Mouse (Mus musculus): ENCODE measurements at regions not wholly inside any gene's neighbourhood (a gene's known extent, or its start where the extent isn't known, plus 50 kb on each side); places are given as distances from the start of the nearest gene placed in this dataset.
"Not testable (repeated sequence)": the region's sequence is repeated elsewhere in the genome, so short reads cannot be mapped to it uniquely, and the experiment has no call there.

- H3K27ac ChIP-seq, result no peak overlapping the region
- no peak overlapping the region for H3K4me3 ChIP-seq (replicated peaks)
- H3K9ac ChIP-seq, result no peak overlapping the region
- no peak overlapping the region for H3K4me2 ChIP-seq
- no peaks in the 10 kb centered on the region for H3K36me3 ChIP-seq (replicated peaks)
- WGBS, result 94% methylated on average over 4 of the region's 4 CpGs
- no peaks in the 10 kb centered on the region for H3K4me1 ChIP-seq
- no peak for ATAC-seq (ENCODE audit: low FRiP score)
- no peaks in the 10 kb centered on the region for H3K27me3 ChIP-seq
- no peaks in the 10 kb centered on the region for H3K9me3 ChIP-seq
Observed at GRCm38 (mm10) chr3:126227575-126227974, 135.9 kb upstream of the Arsj start.

- Histone ChIP-seq H3K4me1 (no peaks in the 10 kb centered on the region), H3K4me3 (replicated peaks) (no peak overlapping the region), H3K36me3 (replicated peaks) (no peaks in the 10 kb centered on the region), H3K9me3 (no peaks in the 10 kb centered on the region), H3K27me3 (no peaks in the 10 kb centered on the region), H3K9ac (no peak overlapping the region), H3K27ac (no peak overlapping the region), H3K4me2 (no peak overlapping the region)
- ATAC-seq (ENCODE audit: low FRiP score), result no peak
- WGBS, result 91% methylated on average over 3 of the region's 3 CpGs
Observed at GRCm38 (mm10) chr3:126245834-126246233, 117.7 kb upstream of the Arsj start.

DNA sequence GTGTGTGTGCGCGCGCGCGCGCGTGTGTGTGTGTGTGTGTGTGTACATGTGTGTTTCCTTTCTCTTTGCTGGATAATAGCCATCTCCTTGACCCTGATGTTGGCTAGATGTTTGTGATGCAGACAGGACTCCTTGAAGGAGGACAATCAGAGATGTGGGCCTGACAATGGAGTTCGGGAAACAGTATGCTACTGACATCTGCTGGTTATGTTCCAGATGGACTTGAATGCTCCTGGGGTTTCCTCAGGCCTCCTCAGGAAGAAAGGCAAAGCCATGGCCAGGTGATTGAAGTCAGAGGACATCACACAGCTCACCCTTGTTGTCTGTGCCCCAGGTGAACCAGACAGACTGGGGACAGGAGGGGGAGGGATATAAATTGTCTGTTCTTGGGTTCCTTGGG lies 102.2 kb upstream of the Arsj start:
- Histone ChIP-seq H3K27ac (no peak overlapping the region), H3K9ac (no peak overlapping the region), H3K4me1 (no peaks in the 10 kb centered on the region), H3K36me3 (replicated peaks) (no peaks in the 10 kb centered on the region), H3K4me3 (replicated peaks) (no peak overlapping the region), H3K4me2 (no peak overlapping the region), H3K9me3 (no peaks in the 10 kb centered on the region), H3K27me3 (no peaks in the 10 kb centered on the region)
- no peak for ATAC-seq (ENCODE audit: low FRiP score)
- 88% methylated on average over 8 of the region's 8 CpGs for WGBS

DNA sequence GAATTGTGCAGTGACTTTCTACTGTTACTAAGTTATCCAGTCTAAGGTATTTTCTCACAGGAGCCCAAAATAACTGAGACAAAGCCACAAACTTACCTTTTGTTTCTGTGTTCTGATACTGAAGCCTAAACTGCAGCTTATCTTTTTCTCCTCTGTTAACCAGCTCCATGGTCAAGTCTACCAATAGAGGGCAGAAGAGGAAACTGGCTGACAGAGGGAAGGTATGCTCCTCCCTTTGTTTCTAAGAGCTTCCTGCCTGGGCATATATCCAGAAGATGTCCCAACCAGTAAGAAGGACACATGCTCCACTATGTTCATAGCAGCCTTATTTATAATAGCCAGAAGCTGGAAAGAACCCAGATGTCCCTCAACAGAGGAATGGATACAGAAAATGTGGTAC lies 91.5 kb upstream of the Arsj start:
- H3K27me3 ChIP-seq; H3K9me3 ChIP-seq; H3K36me3 ChIP-seq (replicated peaks); H3K9ac ChIP-seq; ATAC-seq (ENCODE audit: low FRiP score); H3K4me1 ChIP-seq; H3K4me3 ChIP-seq (replicated peaks); H3K27ac ChIP-seq; H3K4me2 ChIP-seq: not testable (repeated sequence)

- Histone ChIP-seq H3K4me1 (no peaks in the 10 kb centered on the region), H3K36me3 (replicated peaks) (no peaks in the 10 kb centered on the region), H3K27me3 (no peaks in the 10 kb centered on the region), H3K4me2 (no peak overlapping the region), H3K27ac (no peak overlapping the region), H3K4me3 (replicated peaks) (no peak overlapping the region), H3K9ac (no peak overlapping the region), H3K9me3 (no peaks in the 10 kb centered on the region)
- no peak for ATAC-seq (ENCODE audit: low FRiP score)
- 89% methylated on average over 3 of the region's 3 CpGs for WGBS
Observed at GRCm38 (mm10) chr3:126273566-126273965, 89.9 kb upstream of the Arsj start.

- Histone ChIP-seq H3K4me3 (replicated peaks) (no peak overlapping the region), H3K9ac (no peak overlapping the region), H3K27ac (no peak overlapping the region), H3K4me1 (no peaks in the 10 kb centered on the region), H3K4me2 (no peak overlapping the region), H3K9me3 (no peaks in the 10 kb centered on the region), H3K36me3 (replicated peaks) (no peaks in the 10 kb centered on the region), H3K27me3 (no peaks in the 10 kb centered on the region)
- ATAC-seq (ENCODE audit: low FRiP score), result no peak
- 72% methylated on average over 3 of the region's 3 CpGs for WGBS
Observed at GRCm38 (mm10) chr3:126276008-126276700, 87.3 kb upstream of the Arsj start.

DNA sequence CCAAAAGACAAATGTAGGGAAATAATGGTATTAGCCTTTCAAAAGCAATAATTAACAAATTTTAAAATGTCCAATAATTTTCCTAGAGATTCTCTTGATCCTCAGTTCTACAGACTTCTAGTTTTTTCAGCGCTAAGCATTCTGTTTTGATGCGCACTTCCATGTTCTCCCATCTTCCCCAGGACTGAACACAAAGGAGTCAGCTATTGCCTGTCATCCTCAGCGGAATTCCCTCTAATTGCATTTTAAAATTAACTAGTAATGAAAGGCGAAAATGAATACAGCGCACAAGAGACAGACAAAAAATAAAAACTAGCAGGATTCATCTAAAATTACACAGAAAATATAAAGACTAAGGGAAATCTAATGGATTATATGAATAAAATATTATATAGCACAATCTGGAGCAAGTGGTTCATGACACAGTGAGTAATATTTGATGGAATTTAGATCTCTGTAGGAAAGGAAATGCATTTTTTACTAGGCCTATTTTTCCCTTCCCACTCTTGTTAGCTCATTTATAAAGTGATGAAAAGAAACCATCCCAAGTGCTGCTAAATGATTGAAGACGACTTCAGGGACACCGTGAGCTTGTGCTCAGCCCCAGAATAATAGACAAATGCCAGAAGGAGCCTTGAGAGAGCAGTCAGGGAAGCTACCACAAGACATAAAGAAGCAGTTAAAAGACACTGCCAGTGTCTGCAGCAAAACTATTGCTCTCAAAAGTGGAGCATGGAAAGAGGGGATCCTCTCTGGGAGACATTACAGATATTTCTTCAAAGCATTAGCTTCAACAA lies 79.0 kb upstream of the Arsj start:
- H3K36me3 ChIP-seq (replicated peaks), result no peaks in the 10 kb centered on the region
- H3K27ac ChIP-seq, result no peak overlapping the region
- no peaks in the 10 kb centered on the region for H3K27me3 ChIP-seq
- H3K9me3 ChIP-seq, result no peaks in the 10 kb centered on the region
- H3K9ac ChIP-seq, result no peak overlapping the region
- 77% methylated on average over 7 of the region's 7 CpGs for WGBS
- no peak for ATAC-seq (ENCODE audit: low FRiP score)
- H3K4me2 ChIP-seq, result no peak overlapping the region
- H3K4me3 ChIP-seq (replicated peaks), result no peak overlapping the region
- no peaks in the 10 kb centered on the region for H3K4me1 ChIP-seq

GRCm38 (mm10) chr3:126292259-126292658 lies 71.2 kb upstream of the Arsj start:
- no peaks in the 10 kb centered on the region for H3K36me3 ChIP-seq (replicated peaks)
- H3K9me3 ChIP-seq, result no peaks in the 10 kb centered on the region
- no peak overlapping the region for H3K4me2 ChIP-seq
- WGBS, result 83% methylated on average over 5 of the region's 5 CpGs
- H3K27me3 ChIP-seq, result no peaks in the 10 kb centered on the region
- no peaks in the 10 kb centered on the region for H3K4me1 ChIP-seq
- no peak overlapping the region for H3K9ac ChIP-seq
- no peak overlapping the region for H3K4me3 ChIP-seq (replicated peaks)
- no peak overlapping the region for H3K27ac ChIP-seq
- no peak for ATAC-seq (ENCODE audit: low FRiP score)

- Histone ChIP-seq H3K27me3 (no peaks in the 10 kb centered on the region), H3K4me1 (no peaks in the 10 kb centered on the region), H3K4me3 (replicated peaks) (no peak overlapping the region), H3K9ac (no peak overlapping the region), H3K36me3 (replicated peaks) (no peaks in the 10 kb centered on the region), H3K9me3 (no peaks in the 10 kb centered on the region), H3K4me2 (no peak overlapping the region), H3K27ac (no peak overlapping the region)
- ATAC-seq (ENCODE audit: low FRiP score), result no peak
- 77% methylated on average over 1 of the region's 1 CpGs for WGBS
Observed at GRCm38 (mm10) chr3:126292830-126293229, 70.7 kb upstream of the Arsj start.

DNA sequence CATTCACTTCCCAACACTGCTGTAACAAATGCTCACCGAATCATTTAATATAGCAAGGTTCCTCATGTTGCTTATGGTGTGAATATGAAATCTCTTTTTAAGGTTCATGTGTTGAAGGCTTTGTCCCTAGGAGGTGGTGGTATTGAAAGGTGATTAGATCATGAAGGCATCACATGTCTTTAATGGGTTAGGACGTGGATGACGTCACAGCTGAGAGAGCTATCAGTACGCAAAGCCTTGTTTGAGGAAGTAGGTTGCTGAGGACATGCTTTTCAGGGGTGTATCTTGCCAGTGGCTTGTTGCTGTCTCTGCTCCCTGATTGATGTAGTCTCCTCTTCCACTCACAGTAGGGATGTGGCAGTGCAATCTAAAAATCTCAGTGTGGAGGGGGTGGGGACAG lies 69.8 kb upstream of the Arsj start:
- 90% methylated on average over 4 of the region's 4 CpGs for WGBS
- Histone ChIP-seq H3K36me3 (replicated peaks) (no peaks in the 10 kb centered on the region), H3K4me2 (no peak overlapping the region), H3K9ac (no peak overlapping the region), H3K4me1 (no peaks in the 10 kb centered on the region), H3K9me3 (no peaks in the 10 kb centered on the region), H3K27ac (no peak overlapping the region), H3K27me3 (no peaks in the 10 kb centered on the region), H3K4me3 (replicated peaks) (no peak overlapping the region)
- ATAC-seq (ENCODE audit: low FRiP score), result no peak

- no peak for ATAC-seq (ENCODE audit: low FRiP score)
- no peak overlapping the region for H3K9ac ChIP-seq
- H3K4me2 ChIP-seq, result no peak overlapping the region
- H3K4me1 ChIP-seq, result no peaks in the 10 kb centered on the region
- H3K36me3 ChIP-seq (replicated peaks), result no peaks in the 10 kb centered on the region
- H3K27me3 ChIP-seq, result no peaks in the 10 kb centered on the region
- no peak overlapping the region for H3K27ac ChIP-seq
- no peak overlapping the region for H3K4me3 ChIP-seq (replicated peaks)
- 88% methylated on average over 1 of the region's 1 CpGs for WGBS
- no peaks in the 10 kb centered on the region for H3K9me3 ChIP-seq
Observed at GRCm38 (mm10) chr3:126295932-126296331, 67.6 kb upstream of the Arsj start.

DNA sequence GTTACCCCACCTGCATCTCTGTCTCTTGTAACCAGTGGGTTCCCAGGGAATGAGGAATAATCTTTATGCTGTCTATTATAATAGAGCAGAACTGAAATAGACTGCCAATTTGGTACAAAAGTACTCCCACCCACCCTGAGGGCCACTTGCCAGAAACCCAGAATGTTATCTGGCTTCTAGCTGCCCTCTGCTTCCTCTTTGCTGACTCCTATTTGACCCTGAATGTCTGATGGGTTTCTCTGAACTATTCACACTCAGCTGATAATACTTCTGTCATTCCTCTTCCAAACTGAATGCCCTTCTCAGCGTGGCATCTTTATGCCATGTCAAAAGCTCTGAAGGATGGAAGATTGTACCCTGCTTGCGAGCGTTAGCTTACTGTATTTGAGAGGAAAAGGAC lies 64.2 kb upstream of the Arsj start:
- Histone ChIP-seq H3K4me2 (no peak overlapping the region), H3K4me1 (no peaks in the 10 kb centered on the region), H3K36me3 (replicated peaks) (no peaks in the 10 kb centered on the region), H3K9me3 (no peaks in the 10 kb centered on the region), H3K9ac (no peak overlapping the region), H3K27ac (no peak overlapping the region), H3K27me3 (no peaks in the 10 kb centered on the region), H3K4me3 (replicated peaks) (no peak overlapping the region)
- ATAC-seq (ENCODE audit: low FRiP score), result no peak
- 80% methylated on average over 3 of the region's 3 CpGs for WGBS

DNA sequence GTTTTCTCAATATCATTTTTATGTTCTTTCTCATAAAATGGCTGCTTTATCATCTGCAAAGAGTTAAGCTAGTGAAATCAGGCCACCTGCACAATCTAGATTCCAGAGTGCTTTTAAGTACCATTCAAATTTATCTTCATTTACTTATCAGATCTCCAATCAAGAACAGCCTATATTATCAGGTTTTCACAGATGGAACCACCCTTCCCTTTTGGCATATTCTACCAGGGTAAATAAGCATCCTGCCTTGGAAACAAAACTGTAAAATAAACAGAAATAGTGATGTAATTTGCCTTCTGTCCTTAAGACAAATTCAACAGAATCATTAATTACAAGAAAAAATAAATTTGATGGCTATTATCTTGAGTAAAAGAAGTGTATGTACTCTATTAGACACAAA lies 55.2 kb upstream of the Arsj start:
- Histone ChIP-seq H3K9ac (no peak overlapping the region), H3K4me1 (no peaks in the 10 kb centered on the region)
- no peak for ATAC-seq (ENCODE audit: low FRiP score)

More for the DNA sequence above, 55.2 kb upstream of the Arsj start:
- H3K9me3 ChIP-seq, result no peaks in the 10 kb centered on the region
- H3K4me2 ChIP-seq, result no peak overlapping the region
- H3K4me3 ChIP-seq (replicated peaks), result no peak overlapping the region
- no peak overlapping the region for H3K27ac ChIP-seq
- no peaks in the 10 kb centered on the region for H3K36me3 ChIP-seq (replicated peaks)
- no peaks in the 10 kb centered on the region for H3K27me3 ChIP-seq

All from forebrain, embryonic 12.5 days (tissue).